Mouse (Mus musculus) adrenal gland, postnatal 14 days (tissue): ENCODE results near the gene Ablim1. TPM values are rescaled to one million over a fixed set of nuclear protein-coding genes. Genes with fewer than 3 reads are reported as not detected.
A peak's percentile ranks its signal among the peaks of the same experiment; 100 is the strongest.

Experiments
- DNase-seq: peaks from one replicate; pipeline ENCODE4 v3.0.0; 2021; ENCODE audit warnings: mixed read lengths
- total RNA-seq: library from RNA; stranded (reverse); gene quantifications from 2 replicates; pipeline ENCODE4 v1.2.3, GENCODE M21; 2021

The Ablim1 gene
- total RNA-seq, 1 experiment from 2014 or later = 68.8 TPM

- no peak for DNase-seq
Measured at GRCm38 (mm10) chr19:57124138-57124519, 190.6 kb downstream of the Ablim1 start.

- peak; percentile 75 for DNase-seq
Measured at GRCm38 (mm10) chr19:57123503-57124137, 191.1 kb downstream of the Ablim1 start.

- DNase-seq = no peak
Measured at GRCm38 (mm10) chr19:57122261-57122660, 192.5 kb downstream of the Ablim1 start.

GRCm38 (mm10) chr19:57121036-57121435 lies 193.7 kb downstream of the Ablim1 start:
- no peak for DNase-seq

GRCm38 (mm10) chr19:57119661-57120060 lies 195.1 kb downstream of the Ablim1 start:
- DNase-seq = no peak

GRCm38 (mm10) chr19:57118785-57119565 lies 195.7 kb downstream of the Ablim1 start:
- peak; percentile 76 for DNase-seq

GRCm38 (mm10) chr19:57117751-57118150 lies 197.0 kb downstream of the Ablim1 start:
- no peak for DNase-seq

- peak; percentile 16 for DNase-seq
Measured at GRCm38 (mm10) chr19:57116871-57117501, 197.7 kb downstream of the Ablim1 start.

- DNase-seq = no peak
Measured at GRCm38 (mm10) chr19:57115670-57116069, 199.0 kb downstream of the Ablim1 start.

- no peak for DNase-seq
Measured at GRCm38 (mm10) chr19:57114951-57115350, 199.8 kb downstream of the Ablim1 start.

GRCm38 (mm10) chr19:57113975-57114374 lies 200.7 kb downstream of the Ablim1 start:
- DNase-seq = no peak

- DNase-seq = peak; percentile 41
Measured at GRCm38 (mm10) chr19:57112816-57113406, 201.8 kb downstream of the Ablim1 start.

GRCm38 (mm10) chr19:57112231-57112815 lies 202.4 kb downstream of the Ablim1 start:
- DNase-seq = no peak

GRCm38 (mm10) chr19:57111301-57111700 lies 203.4 kb downstream of the Ablim1 start:
- DNase-seq = no peak

- DNase-seq = no peak
Measured at GRCm38 (mm10) chr19:57109620-57110019, 205.1 kb downstream of the Ablim1 start.

- DNase-seq = no peak
Measured at GRCm38 (mm10) chr19:57106513-57106912, 208.2 kb downstream of the Ablim1 start.

GRCm38 (mm10) chr19:57106031-57106430 lies 208.7 kb downstream of the Ablim1 start:
- no peak for DNase-seq

GRCm38 (mm10) chr19:57105156-57105555 lies 209.6 kb downstream of the Ablim1 start:
- no peak for DNase-seq

GRCm38 (mm10) chr19:57104171-57104748 lies 210.5 kb downstream of the Ablim1 start:
- no peak for DNase-seq

GRCm38 (mm10) chr19:57103360-57103958 lies 211.3 kb downstream of the Ablim1 start:
- DNase-seq = no peak

- DNase-seq = no peak
Measured at GRCm38 (mm10) chr19:57101986-57102385, 212.7 kb downstream of the Ablim1 start.
